Mouse (Mus musculus): ENCODE data around the gene Vmn2r55. TPM values are rescaled to one million over a fixed set of nuclear protein-coding genes. Genes with fewer than 3 reads are reported as not detected.

The Vmn2r55 gene
- not detected for polyA plus RNA-seq (2012; fragmentation: generic; extraction: Trizol)

GRCm38 (mm10) chr7:12684903-12685302 is at the start of gene Vmn2r55:
Gene Vmn2r55 (minus strand): TSS chr7:12685003.

GRCm38 (mm10) chr7:12640219-12640618 is 44.6 kb downstream of the Vmn2r55 start, which contains the start of gene Vmn2r54:
Gene Vmn2r54 (minus strand): TSS chr7:12640319.

GRCm38 (mm10) chr7:12608688-12609087 is 76.1 kb downstream of the Vmn2r55 start, which contains the start of gene Vmn2r53:
Gene Vmn2r53 (minus strand): TSS chr7:12608788.

Other genes starting within 250 kb of the Vmn2r55 start
- gene Zfp606, start 206.7 kb downstream of the Vmn2r55 start, polyA plus RNA-seq (2012; fragmentation: generic; extraction: Trizol): 1 to 10 TPM in 1 of 2 experiments, under 1 TPM in 1; 0.18 to 2.0 TPM
- gene 2900092C05Rik, start 172.5 kb downstream of the Vmn2r55 start, polyA plus RNA-seq (2012; fragmentation: generic; extraction: Trizol): not detected
- gene Vmn2r53, start 76.2 kb downstream of the Vmn2r55 start, polyA plus RNA-seq (2012; fragmentation: generic; extraction: Trizol): not detected
- not detected for gene Vmn2r54, start 44.7 kb downstream of the Vmn2r55 start, polyA plus RNA-seq (2012; fragmentation: generic; extraction: Trizol)
- not detected for gene Vmn2r56, start 50.0 kb upstream of the Vmn2r55 start, polyA plus RNA-seq (2012; fragmentation: generic; extraction: Trizol)
- gene Zscan18, start 118.6 kb upstream of the Vmn2r55 start, polyA plus RNA-seq (2012; fragmentation: generic; extraction: Trizol): under 1 TPM in 1 of 2 experiments, not detected in 1; 0.09 TPM
- 1 to 10 TPM in 1 of 2 experiments, under 1 TPM in 1; 0.09 to 1.7 TPM for gene Zfp329, start 133.9 kb upstream of the Vmn2r55 start, polyA plus RNA-seq (2012; fragmentation: generic; extraction: Trizol)
- gene Zfp110, start 149.8 kb upstream of the Vmn2r55 start, polyA plus RNA-seq (2012; fragmentation: generic; extraction: Trizol): 1 to 10 TPM in 1 of 2 experiments, under 1 TPM in 1; 0.46 to 6.5 TPM
- gene Zfp128, start 196.2 kb upstream of the Vmn2r55 start, polyA plus RNA-seq (2012; fragmentation: generic; extraction: Trizol): 1 to 10 TPM in 1 of 2 experiments, under 1 TPM in 1; 0.20 to 2.1 TPM
- 1 to 10 TPM; 1.5 to 5.6 TPM for gene Zscan22, start 212.8 kb upstream of the Vmn2r55 start, polyA plus RNA-seq (2012; fragmentation: generic; extraction: Trizol)
- 1,000 to 10,000 TPM; 2,873 to 4,278 TPM for gene Rps5, start 237.3 kb upstream of the Vmn2r55 start, polyA plus RNA-seq (2012; fragmentation: generic; extraction: Trizol)
- gene Rnf225, start 242.4 kb upstream of the Vmn2r55 start, polyA plus RNA-seq (2012; fragmentation: generic; extraction: Trizol): 1 to 10 TPM in 1 of 2 experiments, under 1 TPM in 1; 0.30 to 1.0 TPM

Measured in C3H10T1/2 (cell line).